Mouse (Mus musculus): ENCODE data around the gene Gm11007. TPM values are rescaled to one million over a fixed set of nuclear protein-coding genes. Genes with fewer than 3 reads are reported as not detected.
"Not testable (repeated sequence)": the region's sequence is repeated elsewhere in the genome, so short reads cannot be mapped to it uniquely, and the experiment has no call there.

The Gm11007 gene
- not detected in 2 replicates for polyA plus RNA-seq (2012; ENCODE audit: insufficient read depth, insufficient read length, low replicate concordance, missing spikeins)

DNA sequence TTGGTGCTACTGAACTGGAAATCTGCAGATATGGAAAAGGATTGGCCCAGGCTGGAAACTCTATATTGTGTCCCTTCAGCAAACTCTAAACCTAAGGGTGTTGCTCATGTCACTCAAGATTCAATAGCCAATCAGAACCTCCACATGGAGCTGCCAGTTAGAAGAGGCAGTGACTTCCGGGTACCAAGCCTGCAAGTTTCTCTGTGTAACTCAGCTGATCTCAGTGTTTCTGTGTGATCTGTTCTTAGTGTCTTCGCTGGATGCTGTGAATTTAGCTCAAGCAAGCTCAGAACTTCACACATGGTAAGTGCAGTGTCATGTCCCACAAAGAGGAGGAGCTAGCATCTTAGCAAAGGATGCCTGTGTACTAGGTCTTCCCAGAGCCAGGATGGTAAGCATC lies at the start of gene Gm11007:
Gene Gm11007 (plus strand): TSS at position 301 of the 400 bp plus-strand sequence.
- WGBS, result no CpG with 5 or more reads among the region's 2 CpGs
- not testable (repeated sequence) for H3K4me3 ChIP-seq (ENCODE audit: insufficient read depth, low read depth, low read length)

More for the DNA sequence above, at the start of gene Gm11007:
- H3K27ac ChIP-seq (ENCODE audit: insufficient read depth, low read depth, low read length); H3K4me1 ChIP-seq (ENCODE audit: control insufficient read depth, insufficient read depth, low read length): not testable (repeated sequence)

Other genes with a start within 250 kb of the Gm11007 start
- gene Gm4724, start 208.2 kb upstream of the Gm11007 start, polyA plus RNA-seq (2012; ENCODE audit: insufficient read depth, insufficient read length, low replicate concordance, missing spikeins), result not detected in 2 replicates
- not detected in 2 replicates for gene Zfp965, start 174.0 kb upstream of the Gm11007 start, polyA plus RNA-seq (2012; ENCODE audit: insufficient read depth, insufficient read length, low replicate concordance, missing spikeins)
- not detected in 2 replicates for gene Zfp969, start 59.7 kb downstream of the Gm11007 start, polyA plus RNA-seq (2012; ENCODE audit: insufficient read depth, insufficient read length, low replicate concordance, missing spikeins)
- gene Gm2007, start 97.6 kb downstream of the Gm11007 start, polyA plus RNA-seq (2012; ENCODE audit: insufficient read depth, insufficient read length, low replicate concordance, missing spikeins), result not detected in 2 replicates
- not detected in 2 replicates for gene Gm14288, start 157.1 kb downstream of the Gm11007 start, polyA plus RNA-seq (2012; ENCODE audit: insufficient read depth, insufficient read length, low replicate concordance, missing spikeins)
- gene Gm6710, start 225.2 kb downstream of the Gm11007 start, polyA plus RNA-seq (2012; ENCODE audit: insufficient read depth, insufficient read length, low replicate concordance, missing spikeins), result not detected in 2 replicates